Mouse (Mus musculus) limb, embryonic 11.5 days (tissue): ENCODE data around the gene Mau2. TPM values are rescaled to one million over a fixed set of nuclear protein-coding genes. Genes with fewer than 3 reads are reported as not detected.
A peak's percentile ranks its signal among the peaks of the same experiment; 100 is the strongest.
"Not testable (repeated sequence)": the region's sequence is repeated elsewhere in the genome, so short reads cannot be mapped to it uniquely, and the experiment has no call there.

Experiments
- ATAC-seq: fragments of 200-750 bp; cut with Nextera tagmentation; 2 replicates; pipeline ENCODE4 v1.8.0; 2017; ENCODE audit warnings: low read depth; ENCODE audit not compliant: insufficient number of reproducible peaks, low FRiP score, low TSS enrichment
- DNase-seq: peaks from one replicate; pipeline ENCODE4 v3.0.0-alpha.2; 2015; ENCODE audit warnings: low spot score
- H3K27ac ChIP-seq: fragments of 300-500 bp; sonication (generic); replicated peaks from 2 replicates; pipeline ENCODE4 v1.5.1; 2014; ENCODE audit warnings: low read depth, mild to moderate bottlenecking, low read length
- H3K27me3 ChIP-seq: fragments of 300-500 bp; sonication (generic); 2 replicates; pipeline ENCODE4 v1.6.1; 2014; ENCODE audit warnings: mild to moderate bottlenecking, low read length, mixed read lengths; ENCODE audit not compliant: control insufficient read depth, insufficient read depth
- H3K36me3 ChIP-seq: fragments of 300-500 bp; sonication (generic); 2 replicates; pipeline ENCODE4 v1.6.1; 2014; ENCODE audit warnings: mild to moderate bottlenecking, low read length, moderate library complexity, mixed read lengths; ENCODE audit not compliant: control insufficient read depth, insufficient read depth
- H3K4me1 ChIP-seq: fragments of 300-500 bp; sonication (generic); 2 replicates; pipeline ENCODE4 v1.6.1; 2014; ENCODE audit warnings: low read length, mixed read lengths; ENCODE audit not compliant: control insufficient read depth, insufficient read depth
- H3K4me2 ChIP-seq: fragments of 300-500 bp; sonication (generic); 2 replicates; pipeline ENCODE4 v1.6.1; 2014; ENCODE audit warnings: low read depth, mild to moderate bottlenecking, moderate library complexity; ENCODE audit not compliant: severe bottlenecking
- H3K4me3 ChIP-seq: fragments of 300-500 bp; sonication (generic); 2 replicates; pipeline ENCODE4 v1.5.1; 2014; ENCODE audit warnings: low read depth, low read length
- H3K9ac ChIP-seq: fragments of 300-500 bp; sonication (generic); 2 replicates; pipeline ENCODE4 v1.6.1; 2014; ENCODE audit warnings: mild to moderate bottlenecking, low read length
- H3K9me3 ChIP-seq: fragments of 300-500 bp; sonication (generic); 2 replicates; pipeline ENCODE4 v1.6.1; 2016; ENCODE audit warnings: low read length; ENCODE audit not compliant: control insufficient read depth
- WGBS: fragments of 180-500 bp; shearing (Covaris S2); extraction: QIAGEN DNeasy Blood & Tissue Kit; methylation state at CpG from one replicate; pipeline ENCODE4 v1.1.7; 2014; 5-methylcytosine and 5-hydroxymethylcytosine counted together
- polyA plus RNA-seq: library from polyadenylated mRNA; unstranded; fragments of >200 nt; fragmentation: Nextera tagmentation; extraction: Ambion mirVana; gene quantifications from 2 replicates; pipeline ENCODE4 v1.2.1, GENCODE M21; 2014

Mau2 gene
- polyA plus RNA-seq, 1 experiment from 2014 or later, result 52.5 TPM

DNA sequence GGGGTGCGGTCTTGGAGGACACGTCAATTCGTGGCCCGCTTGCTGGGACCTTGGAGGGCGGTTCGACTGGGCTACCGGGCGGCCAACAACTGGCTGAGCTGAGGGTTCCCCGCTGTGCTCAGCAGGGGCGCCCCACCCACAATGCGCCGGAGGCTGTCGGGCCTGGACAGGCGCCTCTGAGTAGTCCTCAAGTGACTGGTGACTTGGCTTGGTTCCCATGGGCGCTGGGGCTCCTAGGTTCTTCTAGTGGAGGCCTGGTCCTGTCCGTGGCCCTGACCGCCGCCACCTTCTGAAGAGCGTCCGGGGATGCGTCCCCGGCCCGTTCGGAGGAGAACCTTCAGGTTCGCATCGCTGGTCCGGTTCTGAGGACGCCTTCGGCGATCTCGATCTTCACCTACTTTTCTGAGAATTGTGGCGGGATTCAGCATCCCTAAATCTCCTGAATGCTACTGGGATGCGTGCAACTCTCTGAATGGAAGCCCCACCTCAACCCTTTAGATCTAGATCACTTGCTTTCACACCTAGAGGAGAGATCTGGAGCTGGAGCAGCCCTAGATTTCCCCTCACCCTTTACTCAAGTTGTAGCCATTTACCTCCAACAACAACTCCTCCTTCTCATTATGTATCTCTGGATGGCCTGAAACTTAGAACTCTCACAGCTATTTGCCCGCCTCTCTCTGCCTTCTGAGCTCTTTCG lies 45.8 kb downstream of the Mau2 start:
- DNase-seq (no peak), ATAC-seq (no peak)
- H3K9ac ChIP-seq, result peak overlapping the region; percentile 79
- H3K4me3 ChIP-seq, result peak overlapping the region; percentile 79
- H3K36me3 ChIP-seq, result no peaks in the 10 kb centered on the region
- no peak overlapping the region for H3K27ac ChIP-seq
- 4% methylated on average over 34 of the region's 35 CpGs for WGBS
- H3K4me1 ChIP-seq, result peaks cover 3% of the 10 kb centered on the region; the same call in 1 of the 2 replicates
- H3K4me2 ChIP-seq, result peak overlapping the region; percentile 74
- H3K9me3 ChIP-seq, result no peaks in the 10 kb centered on the region
- no peaks in the 10 kb centered on the region for H3K27me3 ChIP-seq

DNA sequence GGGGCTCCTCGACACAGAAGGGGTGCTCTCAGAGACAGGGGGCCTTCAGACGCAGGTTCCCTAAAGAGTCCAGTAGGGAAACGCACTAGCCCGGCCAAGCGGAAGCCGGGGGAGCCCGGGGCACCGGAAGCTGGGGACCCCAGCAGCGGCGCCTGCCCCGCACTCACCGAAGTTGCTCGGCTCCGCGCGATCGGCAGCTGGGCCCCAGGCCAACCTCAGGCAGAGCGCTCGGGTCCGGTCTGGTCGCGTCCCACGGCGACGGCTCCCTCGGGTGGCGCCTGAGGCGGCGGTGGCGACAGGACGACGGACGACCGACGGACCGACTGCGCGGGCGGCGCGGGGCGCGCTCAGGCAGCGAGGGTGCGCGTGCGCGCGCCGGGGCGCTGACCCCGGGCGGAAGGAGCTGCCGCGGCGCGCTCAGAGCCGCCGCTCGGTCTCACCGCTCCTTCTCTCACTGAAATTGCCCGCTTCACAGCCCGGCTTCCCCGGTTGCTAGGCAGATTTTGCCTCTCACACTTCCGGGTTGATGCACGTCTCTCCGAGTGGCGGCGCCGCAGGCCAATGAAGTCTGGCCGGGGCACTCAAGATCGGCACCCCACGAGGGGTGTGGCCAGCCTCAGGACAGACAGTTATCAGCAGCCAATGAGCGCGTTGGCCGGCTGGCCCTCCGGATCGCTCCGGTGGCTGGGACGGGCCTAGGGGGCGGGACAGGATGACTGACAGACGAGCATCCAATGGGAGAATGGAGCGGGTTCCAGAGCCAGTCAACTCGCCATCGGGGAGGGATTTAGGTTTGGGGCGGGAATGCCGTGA lies 46.6 kb downstream of the Mau2 start, which contains the start of gene Gatad2a:
Gatad2a (minus strand) TSS at position 609 of the 813 bp plus-strand sequence.
- ATAC-seq (peak; percentile 100), DNase-seq (peak; percentile 100)
- H3K27ac ChIP-seq, result peak within 1 kb of the TSS; percentile 81
- WGBS, result under 1% methylated on average over 54 of the region's 87 CpGs
- H3K27me3 ChIP-seq, result no peaks in the 10 kb centered on the region
- peak within 1 kb of the TSS; percentile 79 for H3K9ac ChIP-seq
- H3K4me3 ChIP-seq, result peak within 1 kb of the TSS; percentile 79
- H3K36me3 ChIP-seq, result no peaks in the 10 kb centered on the region
- H3K4me2 ChIP-seq, result peak within 1 kb of the TSS; percentile 74
- H3K9me3 ChIP-seq, result no peaks in the 10 kb centered on the region
- H3K4me1 ChIP-seq, result peaks cover 3% of the 10 kb centered on the region; the same call in 1 of the 2 replicates

DNA sequence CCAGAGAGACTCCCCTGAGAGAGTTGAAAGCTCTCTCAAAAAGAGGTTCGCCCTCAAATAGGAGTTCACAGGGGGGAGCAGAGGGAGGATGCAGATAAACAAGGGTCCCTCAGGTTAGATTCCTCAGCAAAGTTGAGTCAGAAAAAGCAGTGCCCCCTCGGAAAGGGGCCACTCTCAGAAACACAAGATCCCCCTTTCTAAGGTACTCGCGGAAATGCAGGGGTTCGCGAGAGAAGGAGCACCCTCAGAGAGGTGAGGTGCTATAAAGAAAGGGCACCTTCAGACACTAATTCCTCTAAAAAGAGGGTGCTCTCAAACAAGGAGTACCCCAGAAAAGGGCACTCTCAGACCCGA lies 47.1 kb downstream of the Mau2 start:
- H3K36me3 ChIP-seq, result no peaks in the 10 kb centered on the region
- peak overlapping the region; percentile 81; the same call in 1 of the 2 replicates for H3K27ac ChIP-seq
- H3K9me3 ChIP-seq, result no peaks in the 10 kb centered on the region
- DNase-seq (no peak), ATAC-seq (no peak)
- peaks cover 3% of the 10 kb centered on the region; the same call in 1 of the 2 replicates for H3K4me1 ChIP-seq
- H3K4me3 ChIP-seq, result peak overlapping the region; percentile 79
- peak overlapping the region; percentile 67 for H3K4me2 ChIP-seq
- WGBS, result 0% methylated on average over 7 of the region's 7 CpGs
- H3K27me3 ChIP-seq, result no peaks in the 10 kb centered on the region
- peak overlapping the region; percentile 76 for H3K9ac ChIP-seq

DNA sequence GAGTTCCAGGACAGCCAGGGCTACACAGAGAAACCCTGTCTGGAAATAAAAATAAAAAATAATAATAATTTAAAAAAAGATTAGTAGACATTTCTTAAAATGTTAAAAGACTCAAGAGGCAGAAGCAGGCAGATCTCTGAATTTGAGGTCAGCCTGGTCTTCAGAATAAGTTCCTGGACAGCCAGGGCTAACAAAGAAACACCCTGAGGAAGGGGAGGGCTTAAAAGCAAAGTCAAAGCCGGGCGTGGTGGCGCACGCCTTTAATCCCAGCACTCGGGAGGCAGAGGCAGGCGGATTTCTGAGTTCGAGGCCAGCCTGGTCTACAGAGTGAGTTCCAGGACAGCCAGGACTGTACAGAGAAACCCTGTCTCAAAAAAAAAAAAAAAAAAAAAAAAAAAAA lies 53.6 kb downstream of the Mau2 start:
- H3K4me3 ChIP-seq, H3K27me3 ChIP-seq, H3K9ac ChIP-seq, H3K27ac ChIP-seq, H3K4me1 ChIP-seq, H3K9me3 ChIP-seq, H3K4me2 ChIP-seq, DNase-seq, ATAC-seq, H3K36me3 ChIP-seq: not testable (repeated sequence)
- WGBS, result 93% methylated on average over 5 of the region's 7 CpGs

DNA sequence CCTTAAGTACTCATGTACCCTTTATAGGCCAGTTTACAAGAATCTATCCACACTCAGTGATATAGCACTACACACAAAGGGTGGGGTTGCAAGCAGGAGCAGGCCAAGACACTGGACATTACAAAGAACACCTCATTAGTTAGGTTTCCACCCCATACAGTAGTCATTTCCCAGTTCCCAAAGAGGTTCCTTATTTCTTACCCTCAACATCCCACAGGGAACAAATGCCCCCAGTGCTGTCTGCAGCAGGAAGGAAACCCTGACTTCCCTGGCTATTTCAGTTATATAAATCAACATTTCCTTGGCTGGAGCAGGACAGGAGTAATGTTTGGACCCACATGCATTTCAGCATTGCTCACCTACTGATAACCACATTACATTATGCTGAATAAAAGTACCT lies 54.8 kb downstream of the Mau2 start:
- Histone ChIP-seq H3K27me3 (no peaks in the 10 kb centered on the region), H3K4me1 (no peaks in the 10 kb centered on the region), H3K9ac (no peak overlapping the region), H3K27ac (no peak overlapping the region), H3K4me3 (no peak overlapping the region), H3K4me2 (no peak overlapping the region), H3K9me3 (no peaks in the 10 kb centered on the region), H3K36me3 (no peaks in the 10 kb centered on the region)
- no peak for DNase-seq
- no peak for ATAC-seq

DNA sequence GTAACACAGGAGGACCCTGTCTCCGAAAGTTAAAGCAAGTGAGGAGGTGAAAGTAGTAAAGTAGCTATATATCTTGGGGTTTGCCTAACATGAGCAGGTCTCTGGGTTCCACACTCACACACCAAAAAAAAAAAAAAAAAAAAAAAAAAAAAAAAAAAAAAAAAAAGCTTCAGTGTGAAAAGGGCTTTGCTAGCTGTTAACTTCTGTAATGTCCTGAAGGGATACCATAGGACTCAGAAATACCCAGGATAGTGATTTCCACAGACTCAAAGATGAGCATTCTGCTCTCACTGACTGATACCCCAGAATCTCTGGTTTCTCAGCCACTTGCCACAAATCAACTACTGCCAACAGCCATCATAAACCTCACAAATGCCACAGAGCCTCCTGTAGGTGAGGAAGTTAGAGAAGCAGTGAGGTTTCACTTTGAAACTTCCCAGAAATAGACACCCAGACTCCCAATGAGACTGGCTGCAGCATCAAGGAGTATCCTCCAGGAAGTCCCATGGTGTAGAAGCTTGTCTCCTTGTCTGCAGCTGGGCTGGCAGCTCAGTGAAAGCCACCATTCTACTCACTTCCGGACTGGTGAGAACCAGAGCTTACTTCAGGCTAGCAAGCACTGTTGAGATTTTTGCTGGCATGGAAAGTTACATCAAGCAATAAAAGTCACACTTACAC lies 57.5 kb downstream of the Mau2 start:
- Histone ChIP-seq H3K4me2 (no peak overlapping the region), H3K4me3 (no peak overlapping the region), H3K36me3 (no peaks in the 10 kb centered on the region), H3K9ac (no peak overlapping the region), H3K4me1 (no peaks in the 10 kb centered on the region), H3K9me3 (no peaks in the 10 kb centered on the region), H3K27ac (no peak overlapping the region), H3K27me3 (no peaks in the 10 kb centered on the region)
- 82% methylated on average over 2 of the region's 2 CpGs for WGBS
- ATAC-seq (no peak), DNase-seq (no peak)

DNA sequence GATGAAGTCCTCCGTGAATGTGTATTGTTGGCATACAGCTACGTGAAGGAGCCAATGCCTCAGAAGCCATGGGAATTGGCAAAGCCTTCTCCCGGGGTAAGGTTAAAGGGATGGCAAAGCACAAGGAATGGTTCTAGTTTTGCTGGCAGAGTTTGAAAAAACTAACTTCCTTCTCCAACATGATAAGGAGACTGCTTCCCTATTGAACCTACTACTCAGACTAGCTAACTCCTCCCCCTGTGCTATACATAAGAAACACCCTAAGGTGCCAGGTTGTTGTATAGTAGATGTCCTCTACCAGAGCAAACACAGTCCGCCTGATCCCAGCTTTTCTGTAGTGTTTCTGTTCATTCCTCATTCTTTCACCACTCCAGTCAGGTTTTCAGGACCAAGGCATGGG lies 64.1 kb downstream of the Mau2 start:
- WGBS, result 95% methylated on average over 4 of the region's 4 CpGs
- H3K9ac ChIP-seq, result no peak overlapping the region
- no peaks in the 10 kb centered on the region for H3K9me3 ChIP-seq
- peaks cover 6% of the 10 kb centered on the region; the same call in 1 of the 2 replicates for H3K4me1 ChIP-seq
- H3K27me3 ChIP-seq, result no peaks in the 10 kb centered on the region
- DNase-seq, result no peak
- no peak for ATAC-seq
- no peak overlapping the region for H3K4me2 ChIP-seq
- H3K4me3 ChIP-seq, result no peak overlapping the region
- no peak overlapping the region for H3K27ac ChIP-seq
- H3K36me3 ChIP-seq, result no peaks in the 10 kb centered on the region

DNA sequence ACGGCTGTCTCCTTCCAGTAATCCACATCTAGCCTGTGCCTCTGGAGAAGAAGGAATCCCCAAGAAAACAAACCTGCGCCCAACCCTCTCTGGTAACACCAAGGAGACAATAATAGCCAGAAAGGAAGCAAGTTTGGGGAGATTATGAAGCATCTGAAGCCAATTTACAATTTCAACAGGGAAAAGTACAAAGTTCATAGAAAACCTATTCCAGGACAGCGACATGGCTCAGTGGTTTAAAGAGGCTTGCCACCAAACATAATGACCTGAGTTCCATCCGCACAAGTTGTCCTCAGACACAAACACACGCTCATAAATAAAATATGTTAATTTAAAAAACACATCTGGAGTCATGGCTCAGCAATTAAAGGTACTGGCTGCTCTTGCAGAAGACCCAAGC lies 67.7 kb downstream of the Mau2 start:
- no peak for ATAC-seq
- DNase-seq, result no peak
- Histone ChIP-seq H3K36me3 (no peaks in the 10 kb centered on the region; the same call in 1 of the 2 replicates), H3K4me2 (peak overlapping the region; percentile 80), H3K4me3 (peak overlapping the region; percentile 95), H3K9ac (peak overlapping the region; percentile 41; the same call in 1 of the 2 replicates), H3K9me3 (no peaks in the 10 kb centered on the region), H3K4me1 (peaks cover 27% of the 10 kb centered on the region), H3K27me3 (no peaks in the 10 kb centered on the region), H3K27ac (no peak overlapping the region; the same call in 1 of the 2 replicates)
- WGBS, result 32% methylated on average over 5 of the region's 5 CpGs
